Mouse (Mus musculus): Measurements from ENCODE around the gene Serp2.

Serp2 gene

GRCm38 (mm10) chr14:76499492-76499891 lies 57.2 kb downstream of the Serp2 start:
- no peak for DNase-seq (ENCODE audit: extremely low read depth, low read depth)

- DNase-seq (ENCODE audit: extremely low read depth, low read depth), result no peak
Measured at GRCm38 (mm10) chr14:76498210-76498609, 58.5 kb downstream of the Serp2 start.

- no peak for DNase-seq (ENCODE audit: extremely low read depth, low read depth)
Measured at GRCm38 (mm10) chr14:76497187-76497586, 59.5 kb downstream of the Serp2 start.

- no peak for DNase-seq (ENCODE audit: extremely low read depth, low read depth)
Measured at GRCm38 (mm10) chr14:76495022-76495421, 61.7 kb downstream of the Serp2 start.

- no peak for DNase-seq (ENCODE audit: extremely low read depth, low read depth)
Measured at GRCm38 (mm10) chr14:76489128-76489527, 67.6 kb downstream of the Serp2 start.

- DNase-seq (ENCODE audit: extremely low read depth, low read depth), result no peak
Measured at GRCm38 (mm10) chr14:76488101-76489044, 68.3 kb downstream of the Serp2 start.

GRCm38 (mm10) chr14:76487609-76488008 lies 69.1 kb downstream of the Serp2 start:
- no peak for DNase-seq (ENCODE audit: extremely low read depth, low read depth)

GRCm38 (mm10) chr14:76483701-76484100 lies 73.0 kb downstream of the Serp2 start:
- no peak for DNase-seq (ENCODE audit: extremely low read depth, low read depth)

All from MEL-GATA-1-ER (cell line).